Mouse (Mus musculus): ENCODE measurements around the gene Pdcd1lg2. TPM values are rescaled to one million over a fixed set of nuclear protein-coding genes. Genes with fewer than 3 reads are reported as not detected.

Gene Pdcd1lg2
- polyA plus RNA-seq, 1 experiment: not detected

GRCm38 (mm10) chr19:29515991-29516390, 105.3 kb downstream of the Pdcd1lg2 start:
- no peaks in the 10 kb centered on the region for H3K27me3 ChIP-seq (replicated peaks)
- peaks cover 17% of the 10 kb centered on the region for H3K36me3 ChIP-seq (replicated peaks; ENCODE audit: low read length)
- TF ChIP-seq FLI1 (IDR thresholded peaks at IDR 0.05; ENCODE audit: low read length) (no peak), GATA1 (IDR thresholded peaks at IDR 0.05; ENCODE audit: borderline replicate concordance, low read length) (no peak)
- peaks cover 9% of the 10 kb centered on the region for H3K4me1 ChIP-seq
- H3K4me3 ChIP-seq (replicated peaks): no peak overlapping the region
- H3K9me3 ChIP-seq: peaks cover 5% of the 10 kb centered on the region

- no peak for TF ChIP-seq FLI1 (IDR thresholded peaks at IDR 0.05; ENCODE audit: low read length)
- no peak for TF ChIP-seq GATA1 (IDR thresholded peaks at IDR 0.05; ENCODE audit: borderline replicate concordance, low read length)
- peaks cover 17% of the 10 kb centered on the region for H3K36me3 ChIP-seq (replicated peaks; ENCODE audit: low read length)
- peaks cover 5% of the 10 kb centered on the region for H3K9me3 ChIP-seq
- H3K27me3 ChIP-seq (replicated peaks): no peaks in the 10 kb centered on the region
- H3K4me3 ChIP-seq (replicated peaks): no peak overlapping the region
- peaks cover 12% of the 10 kb centered on the region; the same call in 1 of the 2 replicates for H3K4me1 ChIP-seq
Observed at GRCm38 (mm10) chr19:29518409-29518808, 107.7 kb downstream of the Pdcd1lg2 start.

- Histone ChIP-seq H3K9me3 (peaks cover 5% of the 10 kb centered on the region), H3K4me1 (peaks cover 17% of the 10 kb centered on the region; the same call in 1 of the 2 replicates), H3K4me3 (replicated peaks) (no peak overlapping the region), H3K36me3 (replicated peaks; ENCODE audit: low read length) (peaks cover 17% of the 10 kb centered on the region), H3K27me3 (replicated peaks) (no peaks in the 10 kb centered on the region)
- no peak for TF ChIP-seq FLI1 (IDR thresholded peaks at IDR 0.05; ENCODE audit: low read length)
- no peak for TF ChIP-seq GATA1 (IDR thresholded peaks at IDR 0.05; ENCODE audit: borderline replicate concordance, low read length)
Observed at GRCm38 (mm10) chr19:29518922-29519321, 108.2 kb downstream of the Pdcd1lg2 start.

Other genes starting within 250 kb of the Pdcd1lg2 start
- gene Jak2, start 159.1 kb upstream of the Pdcd1lg2 start, polyA plus RNA-seq (2012; ENCODE audit: insufficient read depth, low replicate concordance): 1.4 and 3.2 TPM in 2 replicates
- 0.97 TPM in 1 of 2 replicates, not detected in the other for gene Insl6, start 85.6 kb upstream of the Pdcd1lg2 start, polyA plus RNA-seq (2012; ENCODE audit: insufficient read depth, low replicate concordance)
- not detected in 2 replicates for gene Rln1, start 76.2 kb upstream of the Pdcd1lg2 start, polyA plus RNA-seq (2012; ENCODE audit: insufficient read depth, low replicate concordance)
- 39.0 and 52.8 TPM in 2 replicates for gene Plgrkt, start 43.5 kb upstream of the Pdcd1lg2 start, polyA plus RNA-seq (2012; ENCODE audit: insufficient read depth, low replicate concordance)
- gene Cd274, start 43.5 kb upstream of the Pdcd1lg2 start, polyA plus RNA-seq (2012; ENCODE audit: insufficient read depth, low replicate concordance): 1.5 TPM in 1 of 2 replicates, not detected in the other
- 1.0 and 1.4 TPM in 2 replicates for gene Ric1, start 111.4 kb downstream of the Pdcd1lg2 start, polyA plus RNA-seq (2012; ENCODE audit: insufficient read depth, low replicate concordance)
- gene Ermp1, start 237.5 kb downstream of the Pdcd1lg2 start, polyA plus RNA-seq (2012; ENCODE audit: insufficient read depth, low replicate concordance): 0.92 and 1.5 TPM in 2 replicates

Measured in megakaryocyte, embryonic 14.5 days (primary cell).